Mouse (Mus musculus) bone marrow, adult 2 months (tissue): ENCODE data around the gene Wnt9a. TPM values are rescaled to one million over a fixed set of nuclear protein-coding genes. Genes with fewer than 3 reads are reported as not detected.

Experiments
- H3K27ac ChIP-seq: fragments of 200-500 bp; 2 replicates; pipeline ENCODE4 v1.5.1; 2012; ENCODE audit warnings: low read depth, mild to moderate bottlenecking, control low read depth, inconsistent platforms, low read length; ENCODE audit not compliant: control insufficient read depth, poor library complexity, insufficient read depth
- H3K4me1 ChIP-seq: fragments of 200-500 bp; 2 replicates; pipeline ENCODE4 v1.6.1; 2011; ENCODE audit warnings: low read length; ENCODE audit not compliant: control insufficient read depth, insufficient read depth
- H3K4me3 ChIP-seq: fragments of 200-500 bp; replicated peaks from 2 replicates; pipeline ENCODE3; 2011; ENCODE audit warnings: mild to moderate bottlenecking, low read depth, low read length, control low read depth; ENCODE audit not compliant: control insufficient read depth
- CTCF ChIP-seq: fragments of 200-500 bp; IDR thresholded peaks from 2 replicates; pipeline ENCODE4 v1.5.1; 2011; ENCODE audit warnings: low read length, control low read depth; ENCODE audit not compliant: control insufficient read depth, insufficient read depth
- POLR2A ChIP-seq: fragments of 200-500 bp; IDR thresholded peaks from 2 replicates; pipeline ENCODE4 v1.6.1; 2011; ENCODE audit warnings: low read depth, mild to moderate bottlenecking, control low read depth, low read length, borderline replicate concordance; ENCODE audit not compliant: control insufficient read depth
- WGBS: fragments of 180-500 bp; shearing (Covaris S2); methylation state at CpG from one replicate; pipeline ENCODE4 v1.1.7; 2018; 5-methylcytosine and 5-hydroxymethylcytosine counted together
- polyA plus RNA-seq: library from polyadenylated mRNA; stranded (reverse); fragments of >200 nt; gene quantifications from 2 replicates; pipeline ENCODE4 v1.2.4, GENCODE M21; 2011; ENCODE audit warnings: low replicate concordance; ENCODE audit not compliant: missing spikeins, insufficient read depth, insufficient read length

The Wnt9a gene
- 0.49 TPM in 1 of 2 replicates, not detected in the other for polyA plus RNA-seq

GRCm38 (mm10) chr11:59306461-59307421 lies at the start of gene Wnt9a:
Gene Wnt9a, plus strand, starts transcription at chr11:59306928.
- WGBS = 6% methylated on average over 121 of the region's 128 CpGs
- Histone ChIP-seq H3K4me3 (no peak within 1 kb of the TSS), H3K27ac (no peak within 1 kb of the TSS), H3K4me1 (no peaks in the 10 kb centered on the region)
- TF ChIP-seq POLR2A (no peak), CTCF (no peak)

GRCm38 (mm10) chr11:59259647-59260046 lies 47.1 kb upstream of the Wnt9a start:
- Histone ChIP-seq H3K4me1 (peaks cover 3% of the 10 kb centered on the region; the same call in 1 of the 2 replicates), H3K4me3 (no peak overlapping the region), H3K27ac (no peak overlapping the region)
- 65% methylated on average over 7 of the region's 7 CpGs for WGBS
- TF ChIP-seq POLR2A (no peak), CTCF (no peak)

- H3K4me3 ChIP-seq = no peak overlapping the region
- WGBS = 60% methylated on average over 10 of the region's 10 CpGs
- H3K27ac ChIP-seq = peak overlapping the region; percentile 27
- TF ChIP-seq POLR2A (no peak), CTCF (no peak)
- peaks cover 3% of the 10 kb centered on the region; the same call in 1 of the 2 replicates for H3K4me1 ChIP-seq
These were observed 45.8 kb upstream of the Wnt9a start for GRCm38 (mm10) chr11:59260706-59261493.

GRCm38 (mm10) chr11:59262308-59262707 lies 44.4 kb upstream of the Wnt9a start:
- no peak for TF ChIP-seq POLR2A
- TF ChIP-seq CTCF = no peak
- Histone ChIP-seq H3K4me1 (peaks cover 3% of the 10 kb centered on the region; the same call in 1 of the 2 replicates), H3K4me3 (no peak overlapping the region), H3K27ac (no peak overlapping the region)

GRCm38 (mm10) chr11:59263870-59264563 lies 42.7 kb upstream of the Wnt9a start:
- Histone ChIP-seq H3K4me3 (no peak overlapping the region), H3K27ac (no peak overlapping the region), H3K4me1 (peaks cover 3% of the 10 kb centered on the region; the same call in 1 of the 2 replicates)
- no peak for TF ChIP-seq CTCF
- no peak for TF ChIP-seq POLR2A
- WGBS = 1% methylated on average over 56 of the region's 56 CpGs

GRCm38 (mm10) chr11:59264593-59264992 lies 42.1 kb upstream of the Wnt9a start:
- TF ChIP-seq CTCF (no peak), POLR2A (no peak)
- no peak overlapping the region for H3K4me3 ChIP-seq
- H3K4me1 ChIP-seq = peaks cover 3% of the 10 kb centered on the region; the same call in 1 of the 2 replicates
- no peak overlapping the region for H3K27ac ChIP-seq
- WGBS = 19% methylated on average over 8 of the region's 8 CpGs

GRCm38 (mm10) chr11:59265154-59265813 lies 41.4 kb upstream of the Wnt9a start:
- 68% methylated on average over 8 of the region's 8 CpGs for WGBS
- no peak overlapping the region for H3K4me3 ChIP-seq
- TF ChIP-seq CTCF (no peak), POLR2A (no peak)
- peaks cover 3% of the 10 kb centered on the region; the same call in 1 of the 2 replicates for H3K4me1 ChIP-seq
- H3K27ac ChIP-seq = no peak overlapping the region
